ENCODE assay signal across 17 mouse cellular contexts in the genomic region with DNA sequence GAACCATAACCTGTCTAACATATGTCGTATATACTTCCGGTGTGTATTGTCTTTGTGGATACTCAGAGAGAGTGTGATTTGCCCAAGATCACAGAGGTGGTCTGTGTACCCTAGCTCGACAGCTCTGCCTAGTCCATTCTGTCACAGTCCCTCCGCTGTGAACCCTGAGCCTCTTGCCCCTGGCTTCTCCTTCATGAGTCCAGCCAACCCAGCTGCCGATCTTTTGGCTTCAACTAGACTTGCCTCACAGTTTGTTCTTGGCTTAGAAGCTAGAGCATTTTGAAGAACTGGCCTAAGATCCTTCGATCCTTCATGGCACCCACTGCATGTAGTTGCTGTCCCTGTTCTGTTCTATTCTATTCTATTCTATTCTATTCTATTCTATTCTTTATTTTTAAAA. TPM values are rescaled to one million over a fixed set of nuclear protein-coding genes. Genes with fewer than 3 reads are reported as not detected.
"Had no signal": no experiment of that assay in that cellular context is flagged by ENCODE, and none has a peak within 500 bp of the region (broad histone marks: within the 10 kb centered on the region; RNA-seq: fewer than 3 reads in every experiment).

No protein-coding gene starts in this region.

- DNase-seq: kidney, postnatal 4 days; liver; liver, embryonic 13.5 days; liver, postnatal 0 days; spleen, adult 18-20 months; thymus, adult 18-20 months; thymus, postnatal 14 days had no signal

- H3K4me2 ChIP-seq: limb, embryonic 12.5 days; liver, embryonic 13.5 days; midbrain, embryonic 11.5 days; midbrain, embryonic 15.5 days; neural tube, embryonic 12.5 days had no signal

- H3K27ac ChIP-seq: kidney, postnatal 0 days; layer of hippocampus, adult 2 months; limb, embryonic 12.5 days; liver, embryonic 13.5 days; macrophage; midbrain, embryonic 15.5 days; neural tube, embryonic 12.5 days had no signal

- H3K9ac ChIP-seq: limb, embryonic 12.5 days; liver, embryonic 13.5 days; liver, postnatal 0 days; midbrain, embryonic 15.5 days; neural tube, embryonic 12.5 days had no signal

- H3K4me3 ChIP-seq: layer of hippocampus, adult 2 months; limb, embryonic 12.5 days; liver, embryonic 13.5 days; megakaryocyte, embryonic 14.5 days; midbrain, embryonic 15.5 days; neural tube, embryonic 12.5 days had no signal

- ATAC-seq: liver, postnatal 0 days; midbrain, embryonic 15.5 days had no signal

- H3K9me3 ChIP-seq: limb, embryonic 12.5 days; liver, embryonic 13.5 days; midbrain, embryonic 15.5 days; neural tube, embryonic 12.5 days had no signal

- H3K4me1 ChIP-seq: limb, embryonic 12.5 days; liver, embryonic 13.5 days; midbrain, embryonic 15.5 days; neural tube, embryonic 12.5 days had no signal

- H3K36me3 ChIP-seq: liver, embryonic 13.5 days; midbrain, embryonic 15.5 days had no signal

- H3K27me3 ChIP-seq: limb, embryonic 12.5 days; liver, embryonic 13.5 days; midbrain, embryonic 15.5 days; neural tube, embryonic 12.5 days had no signal

RNA-seq across cellular contexts. Expression of a gene that starts 46.7 kb away (rescaled TPM):
- total RNA-seq: monocyte, adult 5-6 weeks; neutrophil, adult 5-6 weeks had no signal
- polyA plus RNA-seq: macrophage had no signal
